Comparison of ENCODE assay signal across 21 mouse cellular contexts in the genomic region with DNA sequence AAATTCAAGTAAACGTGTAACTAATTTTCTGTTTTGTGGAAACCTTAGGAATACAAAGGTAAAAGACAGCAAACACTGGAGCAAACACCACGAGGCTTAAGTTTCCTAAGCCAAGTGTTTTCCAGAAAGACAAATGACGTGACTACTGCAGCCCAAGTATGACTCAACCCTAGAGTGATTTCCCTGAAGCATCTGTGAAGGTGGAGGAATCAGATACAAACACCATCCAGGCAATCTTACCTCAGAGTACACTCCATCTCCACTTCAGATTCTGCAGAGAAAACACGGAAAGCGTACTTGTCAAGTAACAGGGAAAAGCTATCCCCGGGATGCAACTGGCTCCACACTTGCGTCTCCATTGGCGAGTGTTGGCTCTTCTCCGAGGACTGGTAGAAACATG. TPM values are rescaled to one million over a fixed set of nuclear protein-coding genes. Genes with fewer than 3 reads are reported as not detected.
DNase-seq lines count a peak whose midpoint lies in the region; ATAC-seq and TF ChIP-seq lines count a peak whose summit lies in the region.
"Had no signal": no experiment of that assay in that cellular context is flagged by ENCODE, and none has a peak within 500 bp of the region (broad histone marks: within the 10 kb centered on the region; RNA-seq: fewer than 3 reads in every experiment).

No protein-coding gene starts in this region.

- H3K4me1 ChIP-seq in liver, embryonic 13.5 days (replicated peaks): peaks cover 56% of the 10 kb centered on the region
- no peaks in the 10 kb centered on the region for H3K4me1 ChIP-seq in lung, postnatal 0 days (ENCODE audit: insufficient read depth, low read depth, low read length)

- no peak for ATAC-seq in liver, embryonic 13.5 days (ENCODE audit: low read depth)
- peak; percentile 63 for ATAC-seq in lung, postnatal 0 days
- ATAC-seq: activated CD4-positive, CD25-positive, alpha-beta regulatory T cell, adult 4 months; CD4-positive, CD25-positive, alpha-beta regulatory T cell, adult 4 months; Patski had no signal

- 84% methylated on average over 9 of the region's 9 CpGs for WGBS in liver, embryonic 13.5 days (ENCODE audit: insufficient replicate concordance)
- 75% methylated on average over 9 of the region's 9 CpGs for WGBS in lung, postnatal 0 days

- peaks cover 3% of the 10 kb centered on the region; the same call in 1 of the 2 replicates for H3K9me3 ChIP-seq in liver, embryonic 13.5 days (replicated peaks)
- no peaks in the 10 kb centered on the region for H3K9me3 ChIP-seq in lung, postnatal 0 days (ENCODE audit: low read length)

- H3K27ac ChIP-seq in liver, embryonic 13.5 days: peak overlapping the region; percentile 36; the same call in 1 of the 2 replicates
- no peak overlapping the region for H3K27ac ChIP-seq in lung, postnatal 0 days (ENCODE audit: low read length)

- H3K9ac ChIP-seq in liver, embryonic 13.5 days: no peak overlapping the region
- H3K9ac ChIP-seq in lung, postnatal 0 days (replicated peaks; ENCODE audit: low read depth): no peak overlapping the region

- no peaks in the 10 kb centered on the region for H3K27me3 ChIP-seq in liver, embryonic 13.5 days
- no peaks in the 10 kb centered on the region for H3K27me3 ChIP-seq in lung, postnatal 0 days (replicated peaks; ENCODE audit: insufficient read depth, low read length)
- H3K27me3 ChIP-seq: CH12.LX, Patski had no signal

- H3K36me3 ChIP-seq in liver, embryonic 13.5 days: peaks cover 30% of the 10 kb centered on the region
- H3K36me3 ChIP-seq in lung, postnatal 0 days (ENCODE audit: insufficient read depth, low read length): no peaks in the 10 kb centered on the region

- TF ChIP-seq EP300 in lung, postnatal 0 days (IDR thresholded peaks at IDR 0.05): peak; percentile 80

- TF ChIP-seq CTCF in lung, postnatal 0 days (IDR thresholded peaks at IDR 0.05): no peak

- no peak for DNase-seq in liver, embryonic 13.5 days
- DNase-seq in liver: no peak
- peak; percentile 26 for DNase-seq in lung, postnatal 0 days (ENCODE audit: low spot score)
- DNase-seq in lung, postnatal 4 days: no peak
- DNase-seq in brain, adult 2 months (ENCODE audit: low read depth, low spot score): peak; percentile 19
- DNase-seq in ovary, adult 18-20 months (ENCODE audit: low spot score): no peak
- DNase-seq: adrenal gland, adult 2 months; adrenal gland, adult 8-10 months; adrenal gland, postnatal 10 days; adrenal gland, postnatal 14 days; adrenal gland, postnatal 25 days; adrenal gland, postnatal 36 days; B cell, adult 2 months; cerebellum, adult 11 months; cerebellum, adult 11-12 months; cerebellum, adult 18-20 months; cerebellum, adult 2 months had no signal

- no peak overlapping the region for H3K4me2 ChIP-seq in liver, embryonic 13.5 days
- H3K4me2 ChIP-seq in lung, postnatal 0 days (replicated peaks; ENCODE audit: low read depth, low read length): no peak overlapping the region

- H3K4me3 ChIP-seq in liver, embryonic 13.5 days (replicated peaks): no peak overlapping the region
- no peak overlapping the region for H3K4me3 ChIP-seq in lung, postnatal 0 days (ENCODE audit: low read depth, low read length)

RNA-seq across cellular contexts. Expression of a gene that starts 8.5 kb away (rescaled TPM):
- 16.6 and 19.8 TPM in 2 replicates for polyA plus RNA-seq in liver, embryonic 13.5 days (2015; fragmentation: Nextera tagmentation; extraction: Ambion mirVana)
- polyA plus RNA-seq in lung, postnatal 0 days (2015; fragmentation: Nextera tagmentation; extraction: Ambion mirVana): 8.7 and 10.0 TPM in 2 replicates

Comparison
In these comparisons a context has a peak if more than half of its experiments do, and no peak if none do; other contexts are left out.
1. DNase-seq: peak in lung, postnatal 0 days (single experiment) and brain, adult 2 months (single experiment); none in liver, embryonic 13.5 days (single experiment), liver (single experiment), lung, postnatal 4 days (0 of 2) and ovary, adult 18-20 months (single experiment).